Mouse (Mus musculus): ENCODE results near the gene Olfr1201.

Olfr1201 gene

GRCm38 (mm10) chr2:88792736-88793135, at the start of gene Olfr1201:
Olfr1201 (plus strand) TSS chr2:88793036.
- DNase-seq: no peak

- no peak for DNase-seq
These were observed 49.5 kb upstream of the Olfr1201 start for GRCm38 (mm10) chr2:88743379-88743778.

- DNase-seq: no peak
These were observed 41.6 kb upstream of the Olfr1201 start, which contains the start of gene Olfr1198 for GRCm38 (mm10) chr2:88751270-88751669. Olfr1198 (minus strand) TSS chr2:88751370.

GRCm38 (mm10) chr2:88760369-88760768, 32.5 kb upstream of the Olfr1201 start, which contains the start of gene Olfr1199:
Olfr1199 (minus strand) TSS chr2:88760469.
- no peak for DNase-seq

GRCm38 (mm10) chr2:88770388-88770787, 22.4 kb upstream of the Olfr1201 start, which contains the start of gene Olfr1200:
Olfr1200 (minus strand) TSS chr2:88770488.
- no peak for DNase-seq

- no peak for DNase-seq
These were observed 21.4 kb downstream of the Olfr1201 start, which contains the start of gene Olfr1202 for GRCm38 (mm10) chr2:88814196-88814595. Olfr1202 (plus strand) TSS chr2:88814496.

- no peak for DNase-seq
These were observed 36.6 kb downstream of the Olfr1201 start, which contains the start of gene Olfr1205 for GRCm38 (mm10) chr2:88829437-88829836. Olfr1205 (plus strand) TSS chr2:88829737.

- DNase-seq: no peak
These were observed 45.6 kb downstream of the Olfr1201 start for GRCm38 (mm10) chr2:88838477-88838876.

All from liver (tissue).